Mouse (Mus musculus) heart, embryonic 15.5 days (tissue): ENCODE measurements around the gene Ccni. TPM values are rescaled to one million over a fixed set of nuclear protein-coding genes. Genes with fewer than 3 reads are reported as not detected.

Source experiments
- ATAC-seq: fragments of 200-750 bp; cut with Nextera tagmentation; replicated peaks from 2 replicates; pipeline ENCODE4 v1.8.0; 2017; ENCODE audit warnings: low read depth, moderate TSS enrichment; ENCODE audit not compliant: insufficient number of reproducible peaks, insufficient read depth, low FRiP score
- H3K27ac ChIP-seq: fragments of 300-500 bp; sonication (generic); 2 replicates; pipeline ENCODE4 v1.5.1; 2015; ENCODE audit warnings: mild to moderate bottlenecking, inconsistent platforms
- H3K27me3 ChIP-seq: fragments of 300-500 bp; sonication (generic); 2 replicates; pipeline ENCODE4 v1.6.1; 2015; ENCODE audit warnings: inconsistent platforms
- H3K36me3 ChIP-seq: fragments of 300-500 bp; sonication (generic); 2 replicates; pipeline ENCODE4 v1.6.1; 2015; ENCODE audit warnings: mild to moderate bottlenecking, inconsistent platforms
- H3K4me1 ChIP-seq: fragments of 300-500 bp; sonication (generic); replicated peaks from 2 replicates; pipeline ENCODE4 v1.6.1; 2015; ENCODE audit warnings: inconsistent platforms
- H3K4me2 ChIP-seq: fragments of 300-500 bp; sonication (generic); 2 replicates; pipeline ENCODE4 v1.6.1; 2015; ENCODE audit warnings: inconsistent platforms, mild to moderate bottlenecking, moderate library complexity
- H3K4me3 ChIP-seq: fragments of 300-500 bp; sonication (generic); 2 replicates; pipeline ENCODE4 v1.5.1; 2015; ENCODE audit warnings: mild to moderate bottlenecking, inconsistent platforms
- H3K9ac ChIP-seq: fragments of 300-500 bp; sonication (generic); 2 replicates; pipeline ENCODE4 v1.6.1; 2015; ENCODE audit warnings: mild to moderate bottlenecking, inconsistent platforms
- H3K9me3 ChIP-seq: fragments of 300-500 bp; sonication (generic); replicated peaks from 2 replicates; pipeline ENCODE4 v1.6.1; 2016; ENCODE audit warnings: inconsistent platforms
- WGBS: fragments of 180-500 bp; shearing (Covaris S2); methylation state at CpG from one replicate; pipeline ENCODE4 v1.1.7; 2015; ENCODE audit warnings: mixed read lengths; 5-methylcytosine and 5-hydroxymethylcytosine counted together
- polyA plus RNA-seq: library from polyadenylated mRNA; unstranded; fragments of >200 nt; fragmentation: Nextera tagmentation; extraction: Ambion mirVana; gene quantifications from 2 replicates; pipeline ENCODE4 v1.2.1, GENCODE M21; 2015

The Ccni gene
- polyA plus RNA-seq, result 90.3 and 93.6 TPM in 2 replicates

- Histone ChIP-seq H3K27me3 (no peaks in the 10 kb centered on the region), H3K27ac (peak within 1 kb of the TSS; percentile 94), H3K4me1 (peaks cover 19% of the 10 kb centered on the region), H3K4me2 (peak within 1 kb of the TSS; percentile 71), H3K9ac (peak within 1 kb of the TSS; percentile 96), H3K36me3 (peaks cover 7% of the 10 kb centered on the region), H3K9me3 (no peaks in the 10 kb centered on the region), H3K4me3 (peak within 1 kb of the TSS; percentile 98)
- peak; percentile 94 for ATAC-seq
- under 1% methylated on average over 79 of the region's 79 CpGs for WGBS
Observed at GRCm38 (mm10) chr5:93206109-93207005, at the start of gene Ccni, which contains the start of gene 2010109A12Rik. Ccni (minus strand) TSS chr5:93206495. 2010109A12Rik (plus strand) TSS chr5:93206518.

GRCm38 (mm10) chr5:93255759-93256265 is 49.5 kb upstream of the Ccni start:
- Histone ChIP-seq H3K4me1 (no peaks in the 10 kb centered on the region), H3K4me2 (no peak overlapping the region), H3K27me3 (no peaks in the 10 kb centered on the region), H3K36me3 (no peaks in the 10 kb centered on the region), H3K27ac (no peak overlapping the region), H3K9me3 (no peaks in the 10 kb centered on the region), H3K4me3 (no peak overlapping the region), H3K9ac (no peak overlapping the region)
- ATAC-seq, result no peak
- 80% methylated on average over 5 of the region's 5 CpGs for WGBS

- Histone ChIP-seq H3K4me2 (no peak overlapping the region), H3K27me3 (no peaks in the 10 kb centered on the region), H3K4me3 (no peak overlapping the region), H3K27ac (no peak overlapping the region), H3K4me1 (no peaks in the 10 kb centered on the region), H3K9ac (no peak overlapping the region), H3K9me3 (no peaks in the 10 kb centered on the region; the same call in 1 of the 2 replicates), H3K36me3 (no peaks in the 10 kb centered on the region)
- 68% methylated on average over 12 of the region's 12 CpGs for WGBS
- ATAC-seq, result no peak
Observed at GRCm38 (mm10) chr5:93251001-93251760, 44.9 kb upstream of the Ccni start.

GRCm38 (mm10) chr5:93249940-93250578 is 43.8 kb upstream of the Ccni start:
- no peaks in the 10 kb centered on the region; the same call in 1 of the 2 replicates for H3K9me3 ChIP-seq
- ATAC-seq, result no peak
- no peaks in the 10 kb centered on the region for H3K4me1 ChIP-seq
- no peak overlapping the region for H3K4me3 ChIP-seq
- H3K4me2 ChIP-seq, result no peak overlapping the region
- no peak overlapping the region for H3K9ac ChIP-seq
- H3K27me3 ChIP-seq, result no peaks in the 10 kb centered on the region
- no peaks in the 10 kb centered on the region for H3K36me3 ChIP-seq
- no peak overlapping the region for H3K27ac ChIP-seq
- 73% methylated on average over 6 of the region's 6 CpGs for WGBS

- WGBS, result 81% methylated on average over 2 of the region's 2 CpGs
- Histone ChIP-seq H3K9me3 (no peaks in the 10 kb centered on the region; the same call in 1 of the 2 replicates), H3K9ac (no peak overlapping the region), H3K27ac (no peak overlapping the region), H3K36me3 (no peaks in the 10 kb centered on the region), H3K4me1 (no peaks in the 10 kb centered on the region), H3K4me2 (no peak overlapping the region), H3K4me3 (no peak overlapping the region), H3K27me3 (no peaks in the 10 kb centered on the region)
- ATAC-seq, result no peak
Observed at GRCm38 (mm10) chr5:93245280-93245679, 39.0 kb upstream of the Ccni start.

GRCm38 (mm10) chr5:93239590-93240544 is 33.6 kb upstream of the Ccni start:
- Histone ChIP-seq H3K36me3 (no peaks in the 10 kb centered on the region), H3K9me3 (no peaks in the 10 kb centered on the region), H3K9ac (no peak overlapping the region), H3K4me1 (no peaks in the 10 kb centered on the region), H3K4me3 (no peak overlapping the region), H3K27ac (no peak overlapping the region), H3K27me3 (no peaks in the 10 kb centered on the region), H3K4me2 (no peak overlapping the region)
- ATAC-seq, result no peak
- 45% methylated on average over 8 of the region's 8 CpGs for whole genome bisulfite sequencing

- 80% methylated on average over 4 of the region's 4 CpGs for WGBS
Observed at GRCm38 (mm10) chr5:93236541-93236940, 30.2 kb upstream of the Ccni start.

GRCm38 (mm10) chr5:93235888-93236287 is 29.6 kb upstream of the Ccni start:
- ATAC-seq, result no peak
- H3K4me1 ChIP-seq, result no peaks in the 10 kb centered on the region
- WGBS, result 92% methylated on average over 3 of the region's 3 CpGs
- H3K9me3 ChIP-seq, result no peaks in the 10 kb centered on the region
- H3K36me3 ChIP-seq, result no peaks in the 10 kb centered on the region
- no peak overlapping the region for H3K4me2 ChIP-seq
- H3K4me3 ChIP-seq, result no peak overlapping the region
- no peak overlapping the region for H3K27ac ChIP-seq
- H3K9ac ChIP-seq, result no peak overlapping the region
- no peaks in the 10 kb centered on the region for H3K27me3 ChIP-seq

More at GRCm38 (mm10) chr5:93236541-93236940, 30.2 kb upstream of the Ccni start:
- H3K9me3 ChIP-seq, result no peaks in the 10 kb centered on the region
- no peaks in the 10 kb centered on the region for H3K4me1 ChIP-seq
- H3K36me3 ChIP-seq, result no peaks in the 10 kb centered on the region
- no peak overlapping the region for H3K27ac ChIP-seq
- H3K4me3 ChIP-seq, result no peak overlapping the region
- no peak overlapping the region for H3K9ac ChIP-seq
- H3K27me3 ChIP-seq, result no peaks in the 10 kb centered on the region
- H3K4me2 ChIP-seq, result no peak overlapping the region
- ATAC-seq, result no peak

- WGBS, result 65% methylated on average over 2 of the region's 2 CpGs
- Histone ChIP-seq H3K36me3 (no peaks in the 10 kb centered on the region), H3K4me2 (no peak overlapping the region), H3K4me1 (no peaks in the 10 kb centered on the region), H3K4me3 (no peak overlapping the region), H3K9me3 (no peaks in the 10 kb centered on the region), H3K27ac (no peak overlapping the region), H3K27me3 (no peaks in the 10 kb centered on the region), H3K9ac (no peak overlapping the region)
- ATAC-seq, result no peak
Observed at GRCm38 (mm10) chr5:93234605-93235004, 28.3 kb upstream of the Ccni start.

- 71% methylated on average over 4 of the region's 4 CpGs for WGBS
- no peak overlapping the region for H3K4me3 ChIP-seq
- H3K27me3 ChIP-seq, result no peaks in the 10 kb centered on the region
- no peak overlapping the region for H3K4me2 ChIP-seq
- H3K27ac ChIP-seq, result no peak overlapping the region
- no peak overlapping the region for H3K9ac ChIP-seq
- ATAC-seq, result no peak
- no peaks in the 10 kb centered on the region for H3K36me3 ChIP-seq
- H3K4me1 ChIP-seq, result no peaks in the 10 kb centered on the region
- no peaks in the 10 kb centered on the region for H3K9me3 ChIP-seq
Observed at GRCm38 (mm10) chr5:93234130-93234529, 27.8 kb upstream of the Ccni start.
